Mouse (Mus musculus): ENCODE measurements around the gene Gtsf1.

DNA sequence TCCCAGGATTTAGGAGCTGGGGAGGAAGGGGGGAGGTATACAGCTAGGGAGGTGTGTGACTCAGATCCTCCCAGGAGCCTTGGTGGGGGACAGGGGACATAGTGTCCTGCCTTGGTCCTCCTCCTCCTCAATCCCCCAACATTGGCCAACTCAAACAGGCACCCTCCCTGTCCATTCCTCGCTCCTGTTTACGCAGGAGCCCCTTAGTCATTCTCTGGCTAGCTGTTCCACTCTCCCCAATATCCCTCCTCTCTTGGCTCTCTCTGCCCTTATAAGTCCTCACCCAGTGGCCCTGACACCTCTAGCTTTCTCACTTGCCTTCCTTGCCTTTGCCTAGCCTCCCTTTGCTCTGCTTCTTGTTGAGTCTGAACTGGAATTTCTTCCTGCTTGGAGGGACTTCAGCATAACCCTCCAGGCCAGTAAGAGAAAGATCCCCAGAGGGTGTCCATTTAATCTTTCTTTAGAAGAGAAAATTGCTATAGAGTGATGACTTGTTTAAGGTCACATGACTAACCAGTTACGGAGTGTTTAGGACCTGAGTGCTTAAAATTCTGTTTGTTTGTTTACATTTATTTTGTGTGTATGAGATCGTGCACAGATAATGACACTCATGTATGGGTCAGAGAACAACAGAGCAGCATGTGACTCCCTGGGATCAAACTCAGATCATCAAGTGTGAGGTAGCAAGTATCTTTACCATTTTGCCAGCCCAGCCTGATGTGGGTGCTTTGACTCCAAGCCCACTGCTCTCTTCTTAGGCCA lies 61.9 kb downstream of the Gtsf1 start:
- TF ChIP-seq ZNF384 (IDR thresholded peaks at IDR 0.05; ENCODE audit: low read depth, low read length) (no peak), HCFC1 (IDR thresholded peaks at IDR 0.05; ENCODE audit: borderline replicate concordance, insufficient read depth, low read length) (no peak), ZC3H11A (IDR thresholded peaks at IDR 0.05; ENCODE audit: borderline replicate concordance, low read depth, low read length) (no peak), MAFK (IDR thresholded peaks at IDR 0.05; ENCODE audit: insufficient read depth, low read depth, low read length) (no peak), CHD2 (IDR thresholded peaks at IDR 0.05; ENCODE audit: low read depth, low read length) (no peak)

Data from ES-E14 (cell line).